Mouse (Mus musculus) adipocyte (in vitro differentiated cells): ENCODE measurements around the gene Crabp2.
"Not testable (repeated sequence)": the region's sequence is repeated elsewhere in the genome, so short reads cannot be mapped to it uniquely, and the experiment has no call there.

Source experiments
- DNase-seq: peaks from one replicate; pipeline ENCODE4 v3.0.0-alpha.2; 2016; ENCODE audit warnings: low spot score

Gene Crabp2

DNA sequence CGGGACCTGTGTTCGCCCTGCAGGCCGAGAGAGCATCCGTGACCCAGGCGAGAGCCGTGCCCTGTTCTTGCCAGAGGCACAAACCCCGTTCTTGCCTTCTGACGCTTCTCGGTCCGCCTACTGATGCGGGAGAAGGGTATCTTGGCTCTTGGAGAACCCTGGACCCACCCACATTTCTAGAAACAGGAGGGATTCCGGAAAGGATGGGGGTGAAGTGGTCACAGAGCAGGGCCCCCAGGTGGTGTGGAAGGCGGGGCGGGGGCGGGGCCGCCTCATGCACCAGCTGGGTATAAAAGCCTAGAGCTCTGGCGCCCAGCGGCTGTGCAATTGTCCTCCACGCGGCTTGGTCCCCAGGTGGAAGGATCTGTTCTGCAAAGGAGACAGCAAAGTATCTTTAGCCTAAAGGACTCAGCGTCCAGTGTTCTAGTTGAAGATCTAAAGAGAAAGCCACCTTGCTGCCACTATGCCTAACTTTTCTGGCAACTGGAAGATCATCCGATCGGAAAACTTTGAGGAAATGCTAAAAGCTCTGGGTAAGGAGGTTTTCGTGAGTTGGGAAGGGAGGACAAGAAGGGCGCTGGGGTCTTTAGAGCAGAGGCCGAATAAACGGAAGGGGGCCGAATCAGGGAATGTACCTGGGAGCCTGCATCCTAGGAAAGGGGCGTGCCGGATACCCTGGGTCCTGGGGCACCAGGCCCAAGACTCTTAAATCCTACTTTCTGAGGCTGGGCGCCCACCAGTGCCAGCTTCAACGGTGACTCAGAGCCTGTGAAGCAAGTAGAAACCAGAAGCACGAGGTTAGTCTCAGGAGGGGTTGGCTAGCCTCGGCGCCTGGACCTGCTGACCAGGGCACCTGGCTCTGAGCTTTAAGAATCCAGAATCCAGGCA, at the start of gene Crabp2:
Crabp2 (plus strand) TSS at position 289 of the 888 bp plus-strand sequence.
- no peak for DNase-seq

DNA sequence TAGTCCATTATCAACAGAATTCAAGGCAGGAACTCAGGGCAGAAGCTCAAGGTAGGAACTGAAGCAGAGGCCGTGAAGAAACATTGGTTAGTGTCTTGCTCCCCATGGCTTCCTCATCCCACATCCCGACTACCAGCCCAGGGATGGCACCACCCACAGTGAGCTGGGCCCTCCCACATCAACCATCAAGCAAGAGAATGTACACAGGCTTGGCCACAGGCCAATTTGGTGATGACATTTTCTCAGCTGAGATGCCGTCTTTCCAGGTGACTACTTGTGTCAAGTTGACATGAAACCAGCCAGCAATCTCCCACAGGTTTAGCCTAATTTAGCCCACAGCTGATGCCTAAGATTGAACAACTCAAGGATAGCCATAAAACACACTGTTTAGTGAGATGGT, 49.2 kb upstream of the Crabp2 start:
- no peak for DNase-seq

GRCm38 (mm10) chr3:87899776-87900175, 48.7 kb upstream of the Crabp2 start:
- no peak for DNase-seq

GRCm38 (mm10) chr3:87901036-87901624, 47.3 kb upstream of the Crabp2 start:
- DNase-seq, result no peak

DNA sequence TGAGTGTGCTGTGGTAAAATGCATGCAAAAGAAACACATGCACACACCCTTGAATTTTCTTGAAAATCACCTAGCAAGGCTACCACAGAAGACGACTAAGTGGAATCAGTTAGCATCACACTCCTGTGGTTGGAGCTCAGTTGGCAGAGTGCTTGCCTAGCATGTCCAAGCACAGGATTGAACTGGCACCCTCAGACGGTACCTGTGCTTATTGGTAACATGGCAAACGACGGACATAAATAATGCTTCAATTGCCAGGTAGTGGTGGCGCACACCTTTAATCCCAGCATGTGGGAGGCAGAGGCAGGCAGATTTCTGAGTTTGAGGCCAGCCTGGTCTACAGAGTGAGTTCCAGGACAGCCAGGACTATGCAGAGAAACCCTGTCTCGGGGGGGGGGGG, 46.5 kb upstream of the Crabp2 start:
- not testable (repeated sequence) for DNase-seq

GRCm38 (mm10) chr3:87903821-87904220, 44.6 kb upstream of the Crabp2 start:
- no peak for DNase-seq

- peak; percentile 95 for DNase-seq
These were observed 42.5 kb upstream of the Crabp2 start, which contains the start of gene Hdgf for GRCm38 (mm10) chr3:87905880-87906485. Gene Hdgf, plus strand, starts transcription at chr3:87906321.

GRCm38 (mm10) chr3:87906601-87906980, 41.9 kb upstream of the Crabp2 start:
- DNase-seq, result peak; percentile 52

DNA sequence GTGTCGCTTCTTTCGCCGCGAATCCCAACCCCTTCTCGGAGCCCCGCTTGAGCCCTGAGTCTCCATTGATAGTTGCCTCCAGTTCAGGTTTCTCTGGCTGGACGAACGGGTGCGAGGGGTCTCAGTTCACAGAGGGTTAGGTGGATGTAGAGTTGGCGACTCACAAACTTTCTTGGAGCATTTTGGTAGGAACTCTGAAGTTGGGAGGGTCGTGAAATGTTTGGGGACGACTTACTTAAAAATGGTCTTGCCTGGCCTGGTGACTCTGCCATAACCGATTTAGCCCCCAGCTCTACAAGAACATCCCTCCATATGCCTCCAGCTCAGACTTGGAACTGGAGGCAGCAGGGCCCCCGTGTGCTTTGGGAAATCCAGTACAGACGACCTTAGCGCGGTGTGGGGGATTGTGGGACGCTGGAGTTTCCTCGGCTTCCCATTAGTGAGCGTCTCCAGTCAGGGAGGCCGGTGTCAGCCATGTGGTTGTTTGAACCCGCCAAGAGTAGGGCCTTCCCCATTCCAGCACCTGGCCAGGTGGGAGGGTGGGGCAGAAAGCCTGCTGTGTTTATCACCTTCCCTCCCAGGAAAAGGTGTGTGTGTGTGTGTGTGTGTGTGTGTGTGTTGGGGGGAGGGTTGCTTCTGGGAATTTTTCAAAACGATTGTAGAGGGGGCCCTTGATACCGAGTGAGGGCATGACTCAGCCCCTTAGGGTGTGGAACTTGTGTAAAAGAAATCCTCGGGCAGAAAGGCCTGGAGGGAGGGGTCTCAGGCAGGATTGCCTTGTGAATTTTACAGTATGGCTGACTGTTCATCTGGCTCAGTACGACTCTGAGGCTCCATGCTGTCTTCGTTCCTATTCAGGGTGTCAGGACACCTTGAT, 41.2 kb upstream of the Crabp2 start:
- DNase-seq, result peak; percentile 42

DNA sequence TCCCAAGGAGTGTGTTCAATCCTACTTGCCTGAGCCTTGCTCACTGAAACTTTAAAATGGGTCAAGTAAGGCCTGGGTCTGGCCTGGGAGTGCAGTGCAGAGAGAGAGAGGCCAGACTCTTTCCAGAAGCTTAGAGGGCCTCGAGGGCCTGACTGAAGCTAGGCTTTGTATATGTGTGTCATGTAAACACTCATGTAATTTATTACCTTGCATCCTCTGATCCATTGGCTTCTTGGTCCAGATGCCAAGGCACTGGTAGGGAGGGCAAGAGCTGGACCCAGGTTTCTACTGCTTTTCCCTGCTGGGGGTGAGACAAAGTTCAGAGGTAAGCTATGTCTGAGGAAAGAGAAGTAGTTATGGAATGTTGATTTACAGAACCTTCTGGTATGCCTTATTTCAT, 40.6 kb upstream of the Crabp2 start:
- DNase-seq, result no peak

DNA sequence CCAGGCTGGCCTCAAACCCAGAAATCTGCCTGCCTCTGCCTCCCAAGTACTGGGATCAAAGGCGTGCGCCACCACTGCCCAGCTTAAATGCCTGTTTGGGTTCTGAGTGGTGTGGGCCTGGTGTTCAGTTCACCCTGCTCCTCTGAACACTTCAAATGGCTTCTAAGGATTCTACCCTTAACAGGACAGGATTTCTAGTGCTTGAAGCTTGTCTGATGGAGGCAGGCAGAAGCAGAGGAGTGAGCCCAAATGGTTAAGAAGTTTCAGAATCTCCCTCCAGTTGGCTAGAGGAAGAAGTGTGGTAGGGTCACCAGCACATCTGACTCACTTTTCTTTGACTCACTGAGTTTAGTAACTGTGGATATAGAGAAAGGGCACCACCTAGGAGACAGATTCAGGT, 39.1 kb upstream of the Crabp2 start:
- DNase-seq, result peak; percentile 43

- DNase-seq, result peak; percentile 84
These were observed 38.6 kb upstream of the Crabp2 start for GRCm38 (mm10) chr3:87909874-87910273.

- peak; percentile 93 for DNase-seq
These were observed 37.8 kb upstream of the Crabp2 start for GRCm38 (mm10) chr3:87910573-87911141.

DNA sequence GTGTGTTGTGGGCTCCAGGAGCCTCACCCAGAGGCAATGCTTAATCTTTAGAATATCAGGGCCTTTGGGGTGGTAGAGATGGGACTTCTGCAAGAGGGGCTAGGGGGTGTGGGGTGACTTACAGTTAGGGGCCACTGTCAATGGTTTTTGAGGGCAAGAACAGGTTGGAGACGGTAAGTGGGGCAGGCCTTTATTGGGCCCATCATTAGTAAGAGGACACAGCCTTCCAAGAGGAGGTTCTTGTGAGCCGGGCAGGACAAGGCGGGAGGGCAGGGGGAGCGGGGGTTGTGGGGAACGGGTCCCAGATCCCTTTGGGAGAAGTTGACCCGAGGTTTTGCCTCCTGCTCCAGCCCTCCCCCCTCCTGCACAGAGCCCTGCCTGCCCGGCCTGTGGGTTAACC, 35.0 kb upstream of the Crabp2 start:
- no peak for DNase-seq

DNA sequence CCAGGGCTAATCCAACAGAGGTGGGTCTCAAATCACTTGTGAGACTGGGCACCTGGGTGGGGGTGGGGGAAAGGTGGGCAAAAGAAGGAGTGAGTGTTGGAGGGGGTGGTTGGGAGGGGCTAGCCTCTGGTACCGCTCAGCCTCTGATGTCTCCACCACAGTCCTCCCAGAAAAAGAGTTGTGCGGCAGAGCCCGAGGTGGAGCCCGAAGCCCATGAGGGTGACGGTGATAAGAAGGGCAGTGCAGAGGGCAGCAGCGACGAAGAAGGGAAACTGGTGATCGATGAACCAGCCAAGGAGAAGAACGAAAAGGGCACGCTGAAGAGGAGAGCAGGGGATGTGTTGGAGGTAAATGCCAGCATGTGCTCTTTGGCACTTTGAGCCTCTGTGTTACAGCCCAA, 34.6 kb upstream of the Crabp2 start:
- no peak for DNase-seq

GRCm38 (mm10) chr3:87916990-87917389, 31.5 kb upstream of the Crabp2 start:
- no peak for DNase-seq

- DNase-seq, result no peak
These were observed 29.9 kb upstream of the Crabp2 start for GRCm38 (mm10) chr3:87918551-87918950.

GRCm38 (mm10) chr3:87919336-87920108, 28.9 kb upstream of the Crabp2 start, which contains the start of gene Mrpl24:
Gene Mrpl24, plus strand, starts transcription at chr3:87919506.
- peak; percentile 98 for DNase-seq

DNA sequence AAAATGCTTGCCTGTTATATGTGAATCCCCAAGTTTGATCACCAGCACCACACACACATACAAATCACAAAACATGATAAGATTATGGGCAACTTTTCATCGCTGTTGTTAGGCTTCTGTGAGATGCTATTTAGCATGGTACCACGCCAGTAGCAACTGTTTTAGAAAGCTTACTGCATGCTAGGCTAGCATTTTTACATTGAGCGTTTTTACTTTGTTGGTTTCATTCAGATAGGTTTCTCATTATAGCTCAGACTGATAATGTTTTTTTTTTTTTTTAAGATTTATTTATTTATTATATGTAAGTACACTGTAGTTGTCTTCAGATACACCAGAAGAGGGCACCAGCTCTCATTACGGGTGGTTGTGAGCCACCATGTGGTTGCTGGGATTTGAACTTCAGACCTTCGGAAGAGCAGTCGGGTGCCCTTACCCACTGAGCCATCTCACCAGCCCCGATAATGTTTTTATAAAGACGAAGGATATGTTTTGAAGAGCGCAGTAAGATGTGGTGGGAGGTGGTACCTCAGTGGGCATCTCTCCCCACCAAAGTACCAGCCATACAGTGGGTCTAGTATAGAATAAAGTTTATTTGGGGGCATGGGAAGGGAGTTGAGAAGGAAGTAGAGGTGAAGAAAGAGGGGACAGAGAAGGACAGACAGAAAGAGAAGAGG, 28.1 kb upstream of the Crabp2 start:
- DNase-seq, result no peak

DNA sequence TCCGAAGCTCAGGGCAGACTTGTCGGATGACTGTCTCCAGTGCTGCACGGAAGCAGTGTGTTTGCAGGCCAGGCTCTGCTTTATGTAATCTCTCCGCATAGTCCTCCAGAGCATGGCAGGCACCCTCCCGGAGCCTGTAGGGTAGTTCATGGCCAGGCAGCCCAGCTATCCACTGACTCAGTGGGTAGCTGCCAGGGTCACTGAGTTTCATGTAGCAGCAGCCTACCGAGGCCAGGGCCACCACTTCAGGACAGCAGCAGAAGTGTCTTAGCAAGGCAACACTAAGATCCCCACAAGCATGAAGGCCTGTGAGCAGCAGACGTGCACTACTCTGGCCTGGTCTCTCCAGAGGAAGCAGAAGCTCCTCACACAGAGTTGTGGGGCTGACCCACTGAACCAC, 23.5 kb upstream of the Crabp2 start:
- DNase-seq, result no peak
